Mouse (Mus musculus) limb, embryonic 11.5 days (tissue): ENCODE measurements around the gene Gm9887. TPM values are rescaled to one million over a fixed set of nuclear protein-coding genes. Genes with fewer than 3 reads are reported as not detected.
A peak's percentile ranks its signal among the peaks of the same experiment; 100 is the strongest.
"Not testable (repeated sequence)": the region's sequence is repeated elsewhere in the genome, so short reads cannot be mapped to it uniquely, and the experiment has no call there.

Experiments used
- ATAC-seq: fragments of 200-750 bp; cut with Nextera tagmentation; 2 replicates; pipeline ENCODE4 v1.8.0; 2017; ENCODE audit warnings: low read depth; ENCODE audit not compliant: insufficient number of reproducible peaks, low FRiP score, low TSS enrichment
- DNase-seq: peaks from one replicate; pipeline ENCODE4 v3.0.0-alpha.2; 2015; ENCODE audit warnings: low spot score
- H3K27ac ChIP-seq: fragments of 300-500 bp; sonication (generic); replicated peaks from 2 replicates; pipeline ENCODE4 v1.5.1; 2014; ENCODE audit warnings: low read depth, mild to moderate bottlenecking, low read length
- H3K27me3 ChIP-seq: fragments of 300-500 bp; sonication (generic); 2 replicates; pipeline ENCODE4 v1.6.1; 2014; ENCODE audit warnings: mild to moderate bottlenecking, low read length, mixed read lengths; ENCODE audit not compliant: control insufficient read depth, insufficient read depth
- H3K36me3 ChIP-seq: fragments of 300-500 bp; sonication (generic); 2 replicates; pipeline ENCODE4 v1.6.1; 2014; ENCODE audit warnings: mild to moderate bottlenecking, low read length, moderate library complexity, mixed read lengths; ENCODE audit not compliant: control insufficient read depth, insufficient read depth
- H3K4me1 ChIP-seq: fragments of 300-500 bp; sonication (generic); 2 replicates; pipeline ENCODE4 v1.6.1; 2014; ENCODE audit warnings: low read length, mixed read lengths; ENCODE audit not compliant: control insufficient read depth, insufficient read depth
- H3K4me2 ChIP-seq: fragments of 300-500 bp; sonication (generic); 2 replicates; pipeline ENCODE4 v1.6.1; 2014; ENCODE audit warnings: low read depth, mild to moderate bottlenecking, moderate library complexity; ENCODE audit not compliant: severe bottlenecking
- H3K4me3 ChIP-seq: fragments of 300-500 bp; sonication (generic); 2 replicates; pipeline ENCODE4 v1.5.1; 2014; ENCODE audit warnings: low read depth, low read length
- H3K9ac ChIP-seq: fragments of 300-500 bp; sonication (generic); 2 replicates; pipeline ENCODE4 v1.6.1; 2014; ENCODE audit warnings: mild to moderate bottlenecking, low read length
- H3K9me3 ChIP-seq: fragments of 300-500 bp; sonication (generic); 2 replicates; pipeline ENCODE4 v1.6.1; 2016; ENCODE audit warnings: low read length; ENCODE audit not compliant: control insufficient read depth
- WGBS: fragments of 180-500 bp; shearing (Covaris S2); extraction: QIAGEN DNeasy Blood & Tissue Kit; methylation state at CpG from one replicate; pipeline ENCODE4 v1.1.7; 2014; 5-methylcytosine and 5-hydroxymethylcytosine counted together
- polyA plus RNA-seq: library from polyadenylated mRNA; unstranded; fragments of >200 nt; fragmentation: Nextera tagmentation; extraction: Ambion mirVana; gene quantifications from 2 replicates; pipeline ENCODE4 v1.2.1, GENCODE M21; 2014

Gm9887 gene
- polyA plus RNA-seq, 1 experiment from 2014 or later: 1.0 TPM

- no peaks in the 10 kb centered on the region for H3K9me3 ChIP-seq
- no peak for DNase-seq
- H3K27me3 ChIP-seq: no peaks in the 10 kb centered on the region
- no peaks in the 10 kb centered on the region; the same call in 1 of the 2 replicates for H3K4me1 ChIP-seq
- H3K27ac ChIP-seq: no peak overlapping the region
- H3K4me3 ChIP-seq: no peak overlapping the region
- H3K36me3 ChIP-seq: no peaks in the 10 kb centered on the region
- no peak for ATAC-seq
- H3K9ac ChIP-seq: no peak overlapping the region
- no peak overlapping the region for H3K4me2 ChIP-seq
These were observed 5.8 kb downstream of the Gm9887 start for GRCm38 (mm10) chr12:69366424-69366823.

GRCm38 (mm10) chr12:69365757-69366156 is 6.5 kb downstream of the Gm9887 start:
- H3K4me3 ChIP-seq: no peak overlapping the region
- no peaks in the 10 kb centered on the region for H3K27me3 ChIP-seq
- H3K36me3 ChIP-seq: no peaks in the 10 kb centered on the region
- H3K27ac ChIP-seq: no peak overlapping the region
- H3K9me3 ChIP-seq: no peaks in the 10 kb centered on the region
- ATAC-seq (no peak), DNase-seq (no peak)
- 79% methylated on average over 7 of the region's 7 CpGs for WGBS
- no peaks in the 10 kb centered on the region; the same call in 1 of the 2 replicates for H3K4me1 ChIP-seq
- H3K9ac ChIP-seq: no peak overlapping the region
- H3K4me2 ChIP-seq: no peak overlapping the region

GRCm38 (mm10) chr12:69363899-69364762 is 8.1 kb downstream of the Gm9887 start:
- Histone ChIP-seq H3K36me3 (no peaks in the 10 kb centered on the region), H3K27ac (peak overlapping the region; percentile 65; the same call in 1 of the 2 replicates), H3K4me3 (peak overlapping the region; percentile 47), H3K27me3 (no peaks in the 10 kb centered on the region), H3K4me2 (peak overlapping the region; percentile 61), H3K4me1 (no peaks in the 10 kb centered on the region; the same call in 1 of the 2 replicates), H3K9ac (peak overlapping the region; percentile 69), H3K9me3 (no peaks in the 10 kb centered on the region)
- DNase-seq (peak; percentile 78), ATAC-seq (peak; percentile 21; the same call in 1 of the 2 replicates)
- 4% methylated on average over 32 of the region's 32 CpGs for WGBS

- H3K9me3 ChIP-seq, H3K4me3 ChIP-seq, H3K9ac ChIP-seq, H3K4me2 ChIP-seq, H3K27ac ChIP-seq, DNase-seq, ATAC-seq, H3K27me3 ChIP-seq, H3K36me3 ChIP-seq, H3K4me1 ChIP-seq: not testable (repeated sequence)
- WGBS: 97% methylated on average over 7 of the region's 7 CpGs
These were observed 9.1 kb downstream of the Gm9887 start for GRCm38 (mm10) chr12:69363110-69363509.

GRCm38 (mm10) chr12:69362388-69362787 is 9.9 kb downstream of the Gm9887 start:
- H3K9ac ChIP-seq: no peak overlapping the region
- 51% methylated on average over 4 of the region's 4 CpGs for WGBS
- no peaks in the 10 kb centered on the region for H3K9me3 ChIP-seq
- no peaks in the 10 kb centered on the region for H3K27me3 ChIP-seq
- peak overlapping the region; percentile 57; the same call in 1 of the 2 replicates for H3K4me2 ChIP-seq
- no peak overlapping the region for H3K27ac ChIP-seq
- ATAC-seq: no peak
- no peak overlapping the region for H3K4me3 ChIP-seq
- no peaks in the 10 kb centered on the region for H3K36me3 ChIP-seq
- no peaks in the 10 kb centered on the region; the same call in 1 of the 2 replicates for H3K4me1 ChIP-seq
- DNase-seq: no peak

GRCm38 (mm10) chr12:69361919-69362318 is 10.3 kb downstream of the Gm9887 start:
- DNase-seq (no peak), ATAC-seq (no peak)
- Histone ChIP-seq H3K4me1 (no peaks in the 10 kb centered on the region; the same call in 1 of the 2 replicates), H3K27ac (peak overlapping the region; percentile 79), H3K4me2 (peak overlapping the region; percentile 57), H3K4me3 (peak overlapping the region; percentile 37), H3K9ac (peak overlapping the region; percentile 57), H3K9me3 (no peaks in the 10 kb centered on the region), H3K36me3 (no peaks in the 10 kb centered on the region), H3K27me3 (no peaks in the 10 kb centered on the region)
- WGBS: 6% methylated on average over 10 of the region's 10 CpGs

GRCm38 (mm10) chr12:69360997-69361899 is 11.0 kb downstream of the Gm9887 start:
- H3K4me1 ChIP-seq, H3K27me3 ChIP-seq, H3K36me3 ChIP-seq, H3K9me3 ChIP-seq: not testable (repeated sequence)
- H3K9ac ChIP-seq: peak overlapping the region; percentile 57
- peak overlapping the region; percentile 79 for H3K27ac ChIP-seq
- WGBS: under 1% methylated on average over 39 of the region's 50 CpGs
- H3K4me2 ChIP-seq: peak overlapping the region; percentile 57
- DNase-seq: peak; percentile 100
- ATAC-seq: peak; percentile 97
- H3K4me3 ChIP-seq: peak overlapping the region; percentile 37

- 15% methylated on average over 5 of the region's 5 CpGs for WGBS
- Histone ChIP-seq H3K4me1 (no peaks in the 10 kb centered on the region; the same call in 1 of the 2 replicates), H3K36me3 (no peaks in the 10 kb centered on the region), H3K27ac (no peak overlapping the region), H3K9me3 (no peaks in the 10 kb centered on the region), H3K4me3 (no peak overlapping the region), H3K27me3 (no peaks in the 10 kb centered on the region), H3K4me2 (no peak overlapping the region), H3K9ac (no peak overlapping the region)
- DNase-seq (peak; percentile 53), ATAC-seq (no peak)
These were observed 11.6 kb downstream of the Gm9887 start for GRCm38 (mm10) chr12:69360655-69360996.
